Mouse (Mus musculus) heart, embryonic 12.5 days (tissue): ENCODE results near the gene Aacs. TPM values are rescaled to one million over a fixed set of nuclear protein-coding genes. Genes with fewer than 3 reads are reported as not detected.

Experiments
- ATAC-seq: fragments of 200-750 bp; cut with Nextera tagmentation; 2 replicates; pipeline ENCODE4 v1.8.0; 2017; ENCODE audit warnings: moderate TSS enrichment, moderate library complexity; ENCODE audit not compliant: insufficient number of reproducible peaks, low FRiP score
- H3K27ac ChIP-seq: fragments of 300-500 bp; sonication (generic); 2 replicates; pipeline ENCODE4 v1.5.1; 2016; ENCODE audit warnings: mild to moderate bottlenecking, moderate library complexity; ENCODE audit not compliant: poor library complexity, severe bottlenecking
- H3K27me3 ChIP-seq: fragments of 300-500 bp; sonication (generic); replicated peaks from 2 replicates; pipeline ENCODE4 v1.6.1; 2016; ENCODE audit warnings: mild to moderate bottlenecking, moderate library complexity
- H3K36me3 ChIP-seq: fragments of 300-500 bp; sonication (generic); 2 replicates; pipeline ENCODE4 v1.6.1; 2016; ENCODE audit warnings: mild to moderate bottlenecking, moderate library complexity
- H3K4me1 ChIP-seq: fragments of 300-500 bp; sonication (generic); replicated peaks from 2 replicates; pipeline ENCODE4 v1.6.1; 2016; ENCODE audit warnings: mild to moderate bottlenecking
- H3K4me2 ChIP-seq: fragments of 300-500 bp; sonication (generic); 2 replicates; pipeline ENCODE4 v1.6.1; 2016; ENCODE audit warnings: mild to moderate bottlenecking, moderate library complexity
- H3K4me3 ChIP-seq: fragments of 300-500 bp; sonication (generic); 2 replicates; pipeline ENCODE4 v1.5.1; 2016; ENCODE audit warnings: mild to moderate bottlenecking
- H3K9ac ChIP-seq: fragments of 300-500 bp; sonication (generic); 2 replicates; pipeline ENCODE4 v1.6.1; 2016; ENCODE audit warnings: mild to moderate bottlenecking, moderate library complexity
- H3K9me3 ChIP-seq: fragments of 300-500 bp; sonication (generic); replicated peaks from 2 replicates; pipeline ENCODE4 v1.6.1; 2016; ENCODE audit warnings: mild to moderate bottlenecking, moderate library complexity
- WGBS: fragments of 180-500 bp; shearing (Covaris S2); methylation state at CpG from one replicate; pipeline ENCODE4 v1.1.7; 2016; 5-methylcytosine and 5-hydroxymethylcytosine counted together
- polyA plus RNA-seq: library from polyadenylated mRNA; unstranded; fragments of >200 nt; fragmentation: Nextera tagmentation; extraction: Ambion mirVana; gene quantifications from 2 replicates; pipeline ENCODE4 v1.2.1, GENCODE M21; 2016

Gene Aacs
- polyA plus RNA-seq, 1 experiment from 2014 or later = 16.1 TPM

DNA sequence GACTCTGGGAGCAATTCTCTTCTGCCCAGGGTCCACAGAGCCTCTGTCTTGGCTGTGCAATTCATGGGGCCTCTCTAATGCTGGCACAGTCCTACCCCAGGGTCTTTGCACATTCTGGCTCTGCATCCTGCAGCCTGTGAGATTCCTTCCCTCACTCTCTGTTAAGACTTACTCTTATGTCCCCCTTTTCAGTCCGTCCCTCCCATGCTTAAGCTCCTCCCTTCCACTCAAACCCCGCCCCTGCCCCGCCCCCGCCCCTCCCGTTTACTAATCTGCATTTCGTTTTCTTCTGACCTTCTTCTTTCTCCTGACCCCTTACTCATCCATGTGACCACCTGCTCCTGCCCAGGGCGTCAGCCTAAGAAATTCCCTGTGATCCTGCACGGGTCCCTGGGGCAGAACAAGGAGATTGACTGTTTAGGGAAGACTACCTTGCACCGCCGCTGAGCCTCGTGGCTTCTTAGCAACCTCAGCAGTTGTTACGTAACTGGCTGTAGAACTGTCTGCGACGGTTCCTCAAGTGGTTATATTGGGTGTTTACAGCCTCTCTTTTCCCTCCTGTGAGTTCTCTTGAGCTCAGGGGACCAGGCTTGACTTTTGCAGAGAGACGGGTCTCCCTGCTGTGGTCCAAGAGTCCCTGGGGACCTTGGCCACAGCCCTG is 45.4 kb downstream of the Aacs start:
- Histone ChIP-seq H3K4me1 (peaks cover 25% of the 10 kb centered on the region), H3K9ac (no peak overlapping the region), H3K27ac (no peak overlapping the region), H3K36me3 (peaks cover 9% of the 10 kb centered on the region), H3K9me3 (peaks cover under 1% of the 10 kb centered on the region; the same call in 1 of the 2 replicates), H3K4me3 (no peak overlapping the region), H3K27me3 (no peaks in the 10 kb centered on the region), H3K4me2 (peak overlapping the region; percentile 32)
- ATAC-seq = no peak
- 16% methylated on average over 15 of the region's 15 CpGs for WGBS

DNA sequence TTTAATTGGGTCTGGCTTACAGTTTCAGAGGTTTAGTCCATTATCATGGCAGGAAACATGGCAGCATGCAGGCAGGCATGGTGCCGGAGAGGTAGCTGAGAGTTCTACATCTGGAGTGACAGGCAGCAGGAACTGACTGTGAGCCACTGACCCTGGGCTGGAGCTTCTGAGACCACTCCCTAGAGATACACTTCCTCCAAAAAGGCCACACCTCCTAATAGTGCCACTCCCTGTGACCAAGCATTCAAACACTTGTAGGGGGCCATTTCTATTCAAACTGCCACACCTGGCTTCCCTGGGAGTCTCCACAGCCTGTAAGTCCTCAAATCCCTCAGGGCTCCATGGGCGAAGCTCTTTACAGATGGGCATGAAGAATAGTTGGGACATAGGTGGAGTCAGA is 47.7 kb downstream of the Aacs start:
- Histone ChIP-seq H3K4me2 (no peak overlapping the region), H3K27ac (no peak overlapping the region), H3K4me1 (peaks cover 16% of the 10 kb centered on the region), H3K9me3 (peaks cover 8% of the 10 kb centered on the region), H3K36me3 (no peaks in the 10 kb centered on the region), H3K27me3 (peaks cover 8% of the 10 kb centered on the region), H3K4me3 (no peak overlapping the region), H3K9ac (no peak overlapping the region)
- 74% methylated on average over 2 of the region's 2 CpGs for WGBS
- no peak for ATAC-seq

DNA sequence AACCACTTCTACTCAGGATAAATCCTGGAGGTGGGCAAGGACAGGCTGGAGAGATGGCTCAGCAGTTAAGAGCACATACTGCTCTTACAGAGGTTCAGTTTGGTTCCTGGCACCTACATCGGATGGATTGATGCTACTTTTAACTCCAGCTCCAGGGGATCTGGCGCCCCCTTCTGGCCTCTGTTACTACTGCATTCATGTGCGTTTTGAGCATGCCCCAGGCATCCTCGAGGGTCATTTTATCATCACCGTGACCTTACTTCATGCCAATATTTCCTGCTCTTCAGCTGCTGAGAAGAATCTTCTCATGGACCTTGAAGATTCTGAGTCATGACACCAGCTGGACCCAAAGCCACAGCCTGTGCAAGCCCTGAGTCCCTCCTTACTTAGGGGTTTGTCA is 49.9 kb downstream of the Aacs start:
- Histone ChIP-seq H3K27ac (no peak overlapping the region), H3K4me2 (no peak overlapping the region), H3K4me3 (no peak overlapping the region), H3K27me3 (peaks cover 28% of the 10 kb centered on the region), H3K36me3 (no peaks in the 10 kb centered on the region), H3K9ac (no peak overlapping the region), H3K9me3 (peaks cover 8% of the 10 kb centered on the region), H3K4me1 (peaks cover 5% of the 10 kb centered on the region; the same call in 1 of the 2 replicates)
- ATAC-seq = no peak
- 48% methylated on average over 5 of the region's 5 CpGs for WGBS

DNA sequence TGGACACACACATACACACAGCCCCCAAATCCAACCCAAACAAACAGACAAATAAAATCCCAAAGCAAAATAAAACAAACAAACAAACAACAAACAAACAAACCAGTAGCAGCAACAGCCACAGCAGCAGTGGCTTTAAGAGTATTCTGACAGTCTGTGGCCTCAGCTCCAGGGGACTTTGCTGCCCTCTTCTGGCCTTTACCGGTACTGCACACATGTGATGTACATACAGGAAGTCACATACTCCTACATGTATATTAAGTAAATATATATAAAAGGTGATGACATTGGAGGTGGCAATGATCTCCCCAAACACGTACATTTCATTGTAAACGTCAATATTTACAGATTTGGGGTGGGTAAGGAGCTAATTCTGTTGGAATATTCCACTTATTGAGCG is 50.9 kb downstream of the Aacs start:
- peaks cover 36% of the 10 kb centered on the region for H3K27me3 ChIP-seq
- H3K4me1 ChIP-seq = 0 out of 2 replicates have a peak, but pooled peaks cover 2% of the 10 kb centered on the region
- 64% methylated on average over 4 of the region's 4 CpGs for WGBS
- ATAC-seq = no peak
- H3K27ac ChIP-seq = no peak overlapping the region
- H3K9ac ChIP-seq = no peak overlapping the region
- H3K4me2 ChIP-seq = no peak overlapping the region
- H3K4me3 ChIP-seq = no peak overlapping the region
- no peaks in the 10 kb centered on the region for H3K36me3 ChIP-seq
- peaks cover 8% of the 10 kb centered on the region for H3K9me3 ChIP-seq

DNA sequence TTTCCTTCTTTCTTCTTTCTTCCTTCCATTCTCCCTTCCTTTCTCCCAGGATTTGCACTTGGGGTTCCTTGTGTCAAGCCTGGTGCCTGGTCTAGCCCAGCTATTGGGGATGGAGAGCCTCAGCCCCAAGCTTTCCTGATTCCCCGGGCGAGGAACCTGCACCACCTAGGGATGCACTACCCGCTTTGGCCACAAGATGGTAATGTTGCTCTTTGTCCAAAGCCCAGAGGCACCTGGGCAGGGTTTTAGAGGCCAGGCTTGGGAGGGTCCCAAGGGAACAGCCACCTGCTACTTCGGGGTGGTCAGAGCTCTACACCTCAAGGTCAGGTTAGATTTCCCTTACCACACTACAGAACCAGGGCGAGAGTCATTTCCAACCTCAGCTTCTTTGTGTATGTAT is 53.5 kb downstream of the Aacs start:
- no peak overlapping the region for H3K4me3 ChIP-seq
- no peak overlapping the region for H3K4me2 ChIP-seq
- H3K36me3 ChIP-seq = no peaks in the 10 kb centered on the region
- H3K27me3 ChIP-seq = peaks cover 62% of the 10 kb centered on the region
- peaks cover 8% of the 10 kb centered on the region for H3K9me3 ChIP-seq
- ATAC-seq = no peak
- no peak overlapping the region for H3K9ac ChIP-seq
- H3K4me1 ChIP-seq = peaks cover 14% of the 10 kb centered on the region
- no peak overlapping the region for H3K27ac ChIP-seq
- WGBS = 2% methylated on average over 5 of the region's 5 CpGs

DNA sequence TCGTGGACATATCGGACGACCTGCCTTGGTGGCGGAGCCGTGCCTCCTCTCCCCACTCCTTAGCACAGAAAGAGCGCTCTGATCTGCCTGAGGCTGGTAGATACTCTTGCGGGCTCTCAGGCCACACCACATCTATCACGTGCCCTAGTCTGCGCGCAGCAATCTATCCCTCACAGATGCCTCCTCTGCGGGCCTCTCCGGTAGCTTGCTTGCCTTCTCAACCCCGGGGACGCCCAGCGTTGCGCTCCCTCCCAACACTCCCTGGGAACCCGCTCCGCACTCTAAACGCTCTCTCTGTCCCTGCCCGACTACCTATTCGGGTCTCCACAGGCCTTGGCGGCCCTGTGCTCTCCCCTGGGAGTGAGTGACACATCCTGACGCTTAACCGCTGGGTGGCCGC is 56.0 kb downstream of the Aacs start, which contains the start of gene Tmem132b:
Tmem132b (plus strand) TSS at position 141 of the 400 bp plus-strand sequence.
- no peaks in the 10 kb centered on the region for H3K36me3 ChIP-seq
- no peak for ATAC-seq
- peaks cover 87% of the 10 kb centered on the region for H3K27me3 ChIP-seq
- H3K4me3 ChIP-seq = peak within 1 kb of the TSS; percentile 62
- H3K9me3 ChIP-seq = peaks cover 2% of the 10 kb centered on the region; the same call in 1 of the 2 replicates
- H3K9ac ChIP-seq = peak within 1 kb of the TSS; percentile 57
- WGBS = 1% methylated on average over 23 of the region's 25 CpGs
- peaks cover 14% of the 10 kb centered on the region for H3K4me1 ChIP-seq
- peak within 1 kb of the TSS; percentile 95 for H3K4me2 ChIP-seq
- no peak within 1 kb of the TSS for H3K27ac ChIP-seq

DNA sequence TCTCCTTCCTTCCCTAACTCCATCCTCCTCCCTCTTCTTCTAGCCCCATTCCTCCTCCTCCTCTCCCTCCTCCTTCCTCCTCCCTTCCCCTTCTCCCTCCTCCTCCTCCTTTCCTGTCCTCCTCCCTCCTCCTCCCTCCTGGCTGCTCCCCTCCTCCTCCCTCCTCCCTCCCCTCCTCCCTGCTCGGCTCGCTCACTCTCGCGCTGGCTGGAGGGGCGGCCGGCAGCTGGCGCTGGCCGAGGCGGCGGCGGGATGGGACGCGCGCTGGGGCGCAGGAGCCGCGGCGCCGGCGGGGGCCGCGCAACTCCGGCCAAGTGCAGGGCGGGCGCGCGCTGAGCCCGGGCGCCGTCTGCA is 56.6 kb downstream of the Aacs start:
- peaks cover 14% of the 10 kb centered on the region for H3K4me1 ChIP-seq
- H3K27ac ChIP-seq = no peak overlapping the region
- WGBS = under 1% methylated on average over 30 of the region's 30 CpGs
- H3K9ac ChIP-seq = peak overlapping the region; percentile 57
- H3K27me3 ChIP-seq = peaks cover 91% of the 10 kb centered on the region
- no peaks in the 10 kb centered on the region for H3K36me3 ChIP-seq
- H3K9me3 ChIP-seq = no peaks in the 10 kb centered on the region
- H3K4me3 ChIP-seq = peak overlapping the region; percentile 62
- ATAC-seq = peak; percentile 50
- H3K4me2 ChIP-seq = peak overlapping the region; percentile 95

DNA sequence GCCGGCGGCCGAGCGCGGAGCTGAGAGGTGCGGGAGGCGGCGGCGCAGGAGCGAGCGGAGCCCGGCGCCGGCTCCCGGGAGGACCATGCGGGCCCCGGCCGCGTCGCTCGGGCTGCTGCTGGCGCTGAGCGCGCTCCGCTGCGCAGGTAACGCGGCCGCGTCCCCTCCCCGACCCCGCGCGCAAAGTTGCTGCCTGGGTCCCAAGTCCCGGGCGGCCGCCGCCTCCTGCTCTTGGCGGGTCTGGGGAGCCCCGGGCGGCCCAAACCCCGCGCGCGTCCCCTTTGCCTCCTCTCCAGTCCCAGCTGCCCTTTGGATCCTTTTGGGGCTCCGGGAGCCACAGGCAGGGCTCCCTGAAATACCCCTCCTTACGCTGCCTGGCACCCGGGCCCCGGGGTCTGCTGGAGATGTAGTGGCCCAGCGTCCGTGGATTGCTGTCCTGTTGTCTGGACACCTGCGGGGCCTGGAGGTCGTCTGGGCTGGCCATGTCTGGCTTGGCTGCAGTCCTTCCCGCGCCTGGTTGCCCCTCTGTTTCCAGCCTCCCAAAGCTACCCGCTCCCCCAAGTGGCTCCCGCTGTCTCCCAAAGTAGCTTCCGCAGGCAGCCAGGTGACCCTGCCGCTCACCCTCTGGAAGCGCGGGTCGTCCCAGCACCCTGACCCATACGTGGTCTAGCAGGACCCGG is 57.1 kb downstream of the Aacs start:
- Histone ChIP-seq H3K27me3 (peaks cover 93% of the 10 kb centered on the region), H3K36me3 (no peaks in the 10 kb centered on the region), H3K4me1 (peaks cover 14% of the 10 kb centered on the region), H3K9me3 (no peaks in the 10 kb centered on the region), H3K27ac (no peak overlapping the region), H3K9ac (peak overlapping the region; percentile 57), H3K4me3 (peak overlapping the region; percentile 62), H3K4me2 (peak overlapping the region; percentile 95)
- ATAC-seq = peak; percentile 3; the same call in 1 of the 2 replicates
- WGBS = 4% methylated on average over 64 of the region's 64 CpGs

DNA sequence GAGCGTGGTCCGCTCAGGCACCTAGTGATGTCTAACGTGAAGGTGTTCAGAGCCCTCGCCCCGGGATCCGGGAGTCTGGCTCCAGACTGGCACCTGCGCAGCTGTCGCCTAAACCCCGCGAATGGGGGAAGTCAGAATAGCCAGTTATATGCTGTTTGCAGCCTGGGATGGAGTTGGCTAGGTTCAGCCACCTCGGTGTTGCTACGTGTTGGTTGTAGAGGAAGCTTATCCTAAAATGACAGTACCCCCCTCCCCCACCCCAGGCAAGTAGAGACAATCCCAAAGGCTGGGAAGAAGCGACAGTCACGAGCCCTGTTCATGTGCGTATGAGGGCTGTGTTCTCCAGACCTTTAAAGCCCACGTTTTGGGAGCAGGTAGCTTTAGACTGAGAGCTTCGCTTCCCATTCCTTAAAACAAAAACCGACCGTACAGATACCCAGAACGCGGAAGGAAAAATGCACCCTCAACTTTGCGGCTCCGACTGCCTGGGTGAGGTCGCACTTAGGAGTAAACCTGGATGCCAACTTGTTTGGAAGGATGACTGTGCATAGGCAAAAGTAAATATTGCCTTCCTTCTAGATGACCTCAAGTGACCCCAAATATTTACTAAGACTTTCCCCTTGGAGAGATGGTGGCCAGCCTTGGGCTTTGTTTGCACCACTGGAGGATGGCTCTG is 57.7 kb downstream of the Aacs start:
- peak overlapping the region; percentile 62 for H3K4me3 ChIP-seq
- ATAC-seq = no peak
- peak overlapping the region; percentile 95 for H3K4me2 ChIP-seq
- H3K27ac ChIP-seq = no peak overlapping the region
- no peak overlapping the region for H3K9ac ChIP-seq
- WGBS = 3% methylated on average over 24 of the region's 24 CpGs
- H3K27me3 ChIP-seq = peaks cover 88% of the 10 kb centered on the region
- H3K36me3 ChIP-seq = no peaks in the 10 kb centered on the region
- H3K4me1 ChIP-seq = peaks cover 14% of the 10 kb centered on the region
- H3K9me3 ChIP-seq = no peaks in the 10 kb centered on the region

DNA sequence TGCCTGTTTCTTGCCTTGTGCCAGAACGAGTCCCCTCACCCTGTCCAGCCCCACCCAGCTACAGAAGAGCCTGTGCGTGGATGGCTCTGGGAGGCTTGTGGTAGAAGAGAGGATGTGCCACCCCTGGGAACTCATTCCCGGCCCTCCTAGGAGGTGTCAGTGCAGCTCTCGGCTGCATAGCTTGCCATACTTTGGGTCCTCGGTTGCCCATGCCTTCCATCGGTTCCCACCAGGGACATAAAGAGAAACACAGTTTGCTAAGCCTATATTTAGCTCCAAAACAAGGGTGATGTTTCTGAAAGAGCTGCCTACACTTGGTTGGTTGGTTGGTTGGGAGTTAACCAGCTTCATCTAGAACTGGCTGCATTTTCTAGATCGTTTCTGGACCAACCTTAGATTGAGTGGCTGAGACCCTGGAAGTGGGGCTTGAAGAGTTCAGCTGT is 58.6 kb downstream of the Aacs start:
- H3K4me1 ChIP-seq = peaks cover 14% of the 10 kb centered on the region

DNA sequence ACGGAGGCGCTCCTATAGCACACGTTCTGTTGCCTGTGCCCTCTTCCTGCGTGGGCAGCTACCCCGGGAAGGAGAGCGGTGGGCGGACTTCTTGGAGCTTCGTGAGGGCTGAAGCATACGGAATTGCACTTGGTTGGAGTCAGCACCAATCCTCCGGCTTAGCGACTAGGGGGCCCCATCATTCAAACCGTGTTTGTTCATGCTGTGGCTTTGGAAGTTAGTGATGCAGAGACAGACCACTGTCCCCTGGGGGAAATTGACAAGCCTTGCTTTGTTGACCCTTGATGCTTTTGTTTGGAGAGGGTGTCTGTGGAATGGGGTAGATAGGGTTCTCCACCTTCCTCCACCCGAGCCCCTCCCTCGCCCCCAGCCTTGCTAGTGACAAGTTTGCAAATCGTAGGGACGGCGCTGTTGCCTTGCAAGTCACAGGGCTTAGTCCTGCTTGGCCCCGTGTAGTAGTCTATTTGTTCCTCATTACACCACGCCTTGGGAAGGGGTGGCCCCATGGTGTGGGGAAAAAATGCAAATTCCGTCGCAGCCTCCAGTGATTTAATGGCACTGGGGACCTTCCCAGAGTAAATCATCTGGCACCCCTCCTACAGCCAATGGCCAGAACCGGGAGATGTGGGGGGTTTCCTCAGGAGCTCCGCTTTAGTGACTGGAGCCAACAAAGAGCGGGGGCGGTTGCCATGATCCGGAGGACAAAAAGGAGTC is 59.2 kb downstream of the Aacs start:
- Histone ChIP-seq H3K9me3 (no peaks in the 10 kb centered on the region), H3K36me3 (no peaks in the 10 kb centered on the region), H3K27ac (no peak overlapping the region), H3K9ac (no peak overlapping the region), H3K4me1 (peaks cover 14% of the 10 kb centered on the region), H3K4me2 (no peak overlapping the region), H3K4me3 (no peak overlapping the region), H3K27me3 (peaks cover 74% of the 10 kb centered on the region)
- no peak for ATAC-seq
- WGBS = 3% methylated on average over 26 of the region's 26 CpGs

More for the DNA sequence above, 58.6 kb downstream of the Aacs start:
- Histone ChIP-seq H3K4me2 (no peak overlapping the region), H3K9ac (no peak overlapping the region), H3K27ac (no peak overlapping the region), H3K27me3 (peaks cover 80% of the 10 kb centered on the region), H3K4me3 (no peak overlapping the region), H3K9me3 (no peaks in the 10 kb centered on the region), H3K36me3 (no peaks in the 10 kb centered on the region)
- 11% methylated on average over 7 of the region's 7 CpGs for WGBS
- no peak for ATAC-seq
